Mouse (Mus musculus) liver, embryonic 14.5 days (tissue): ENCODE results near the gene Nfatc2. TPM values are rescaled to one million over a fixed set of nuclear protein-coding genes. Genes with fewer than 3 reads are reported as not detected.

Experiments used
- ATAC-seq: fragments of 200-750 bp; cut with Nextera tagmentation; 2 replicates; pipeline ENCODE4 v1.8.0; 2017; ENCODE audit warnings: moderate number of reproducible peaks, mild to moderate bottlenecking, moderate library complexity; ENCODE audit not compliant: insufficient read depth
- DNase-seq, 3 experiments: peaks; one replicate each; pipeline ENCODE4 v3.0.0-alpha.2; 2012 to 2013; ENCODE audit warnings: low read depth in 3 of 3, low spot score in 3 of 3
- H3K27ac ChIP-seq: fragments of 300-500 bp; sonication (generic); 2 replicates; pipeline ENCODE4 v1.5.1; 2014; ENCODE audit warnings: moderate library complexity, mild to moderate bottlenecking, control low read depth, inconsistent platforms
- H3K27me3 ChIP-seq: fragments of 300-500 bp; sonication (generic); 2 replicates; pipeline ENCODE4 v1.6.1; 2014; ENCODE audit warnings: mild to moderate bottlenecking, low read length, moderate library complexity; ENCODE audit not compliant: control insufficient read depth, insufficient read depth
- H3K36me3 ChIP-seq: fragments of 300-500 bp; sonication (generic); replicated peaks from 2 replicates; pipeline ENCODE4 v1.6.1; 2014; ENCODE audit warnings: low read depth; ENCODE audit not compliant: control insufficient read depth, insufficient read depth
- H3K4me1 ChIP-seq, 2 experiments: fragments of 200-500 bp in 1 of 2; fragments of 300-500 bp in 1 of 2; sonication (generic) in 1 of 2; replicated peaks; 2 replicates each; pipeline ENCODE4 v1.6.1; 2012 to 2014; ENCODE audit warnings: antibody characterized with exemption in 1 of 2, inconsistent platforms in 1 of 2, low read length in 1 of 2; ENCODE audit not compliant: control insufficient read depth in 2 of 2, insufficient read depth in 2 of 2
- H3K4me2 ChIP-seq: fragments of 300-500 bp; sonication (generic); 2 replicates; pipeline ENCODE4 v1.6.1; 2014; ENCODE audit warnings: low read depth, mild to moderate bottlenecking, control low read depth, moderate library complexity
- H3K4me3 ChIP-seq, 2 experiments: fragments of 200-500 bp in 1 of 2; fragments of 300-500 bp in 1 of 2; sonication (generic) in 1 of 2; 2 replicates each; pipeline ENCODE4 v1.5.1; 2012 to 2014; ENCODE audit warnings: low read depth in 2 of 2, low read length in 2 of 2, mild to moderate bottlenecking in 2 of 2, control low read depth in 1 of 2, inconsistent platforms in 1 of 2, moderate library complexity in 1 of 2; ENCODE audit not compliant: insufficient read depth in 1 of 2
- H3K9ac ChIP-seq: fragments of 300-500 bp; sonication (generic); replicated peaks from 2 replicates; pipeline ENCODE4 v1.6.1; 2014; ENCODE audit warnings: mild to moderate bottlenecking, control low read depth, moderate library complexity
- H3K9me3 ChIP-seq: fragments of 300-500 bp; sonication (generic); 2 replicates; pipeline ENCODE4 v1.6.1; 2016; ENCODE audit warnings: low read length, mixed read lengths; ENCODE audit not compliant: control insufficient read depth
- CTCF ChIP-seq: IDR thresholded peaks from 2 replicates; pipeline ENCODE4 v1.5.1; 2016; ENCODE audit warnings: antibody characterized with exemption, low read depth, control low read depth
- EP300 ChIP-seq: IDR thresholded peaks from 2 replicates; pipeline ENCODE4 v1.6.1; 2016; ENCODE audit warnings: antibody characterized with exemption, low read depth
- WGBS: fragments of 180-500 bp; shearing (Covaris S2); extraction: QIAGEN DNeasy Blood & Tissue Kit; methylation state at CpG from one replicate; pipeline ENCODE4 v1.1.7; 2014; ENCODE audit not compliant: insufficient replicate concordance; 5-methylcytosine and 5-hydroxymethylcytosine counted together
- polyA plus RNA-seq, 2 experiments: library from polyadenylated mRNA; depleted of rRNA in 1 of 2; stranded (reverse) in 1 of 2; unstranded in 1 of 2; fragments of >200 nt; fragmentation: Nextera tagmentation in 1 of 2; extraction: Ambion mirVana in 1 of 2; gene quantifications; 2 replicates each; pipeline versions ENCODE4 v1.2.1 to v1.2.3; 2012 to 2014

Nfatc2 gene
- polyA plus RNA-seq, 2 experiments, result 0.08 to 0.19 TPM

DNA sequence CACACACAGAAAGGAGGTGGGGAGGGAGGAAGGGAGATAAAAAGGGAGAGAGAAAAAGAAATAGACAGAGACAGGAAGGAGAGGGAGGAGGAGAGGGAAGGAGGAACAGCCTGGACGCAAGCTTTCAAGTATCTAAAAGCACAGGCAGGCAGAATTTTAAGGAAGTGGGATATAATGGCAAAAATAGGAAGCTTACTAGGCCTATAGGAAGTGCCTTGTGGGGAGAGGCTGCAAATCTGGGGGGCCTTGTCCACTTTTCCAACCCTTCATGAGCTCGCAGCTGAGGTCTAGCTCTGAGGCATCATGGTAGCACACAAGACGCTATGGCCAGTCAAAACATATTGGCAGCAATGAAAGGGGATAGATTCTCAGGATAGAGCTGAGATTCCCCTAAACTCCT, 22.3 kb downstream of the Nfatc2 start:
- Histone ChIP-seq H3K27ac (no peak overlapping the region), H3K36me3 (no peaks in the 10 kb centered on the region), H3K9me3 (no peaks in the 10 kb centered on the region), H3K4me2 (no peak overlapping the region), H3K9ac (no peak overlapping the region), H3K4me3 (no peak overlapping the region), H3K27me3 (no peaks in the 10 kb centered on the region), H3K4me1 (peaks cover 0 to 14% of the 10 kb centered on the region in 2 experiments; a peak in 2 of 4 replicates)
- TF ChIP-seq CTCF (no peak), EP300 (no peak)
- ATAC-seq, result no peak
- no peak for DNase-seq
- WGBS, result 26% methylated on average over 3 of the region's 3 CpGs

DNA sequence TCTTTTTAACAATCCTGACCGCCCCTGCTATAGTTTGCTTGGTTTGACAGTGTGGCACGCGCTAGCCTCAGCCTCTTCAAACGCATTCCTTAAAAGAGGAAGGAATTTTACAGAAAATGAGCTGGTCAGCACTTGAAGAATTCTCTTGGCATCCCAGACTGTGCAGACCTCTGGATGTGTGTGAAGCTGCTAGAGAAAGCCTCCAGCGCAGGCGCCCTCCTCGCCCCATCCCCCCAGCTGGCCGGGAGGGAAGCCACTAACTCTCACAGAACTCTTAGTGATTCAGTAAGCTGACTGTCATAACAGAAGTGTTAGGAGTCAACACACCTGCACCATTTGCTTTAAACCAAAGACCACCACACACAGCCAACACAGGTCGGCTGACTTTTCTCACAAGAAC, 23.3 kb downstream of the Nfatc2 start:
- no peak for ATAC-seq
- WGBS, result 51% methylated on average over 9 of the region's 9 CpGs

DNA sequence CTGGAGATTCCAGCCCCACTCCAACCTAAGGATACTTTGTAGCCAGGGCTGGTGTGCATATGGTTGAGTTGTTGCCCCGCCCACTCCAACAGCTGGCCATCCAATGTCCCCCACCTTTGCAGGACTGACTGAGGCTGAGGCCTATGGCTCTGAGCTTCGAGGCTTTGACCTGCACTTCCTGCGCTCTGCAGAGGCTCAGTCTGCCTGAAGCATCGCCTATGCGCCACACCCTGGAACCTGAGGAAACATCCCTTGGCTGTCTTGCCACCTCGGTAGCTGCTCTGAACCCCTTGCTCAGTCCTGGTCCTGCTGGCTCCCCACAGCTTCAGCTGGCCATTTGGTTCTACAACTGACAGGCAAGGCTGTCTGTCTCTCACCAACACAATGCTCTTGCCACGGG, 24.1 kb downstream of the Nfatc2 start:
- H3K36me3 ChIP-seq, result no peaks in the 10 kb centered on the region
- 55% methylated on average over 7 of the region's 7 CpGs for WGBS
- H3K4me3 ChIP-seq, result no peak overlapping the region
- TF ChIP-seq CTCF (no peak), EP300 (no peak)
- no peaks in the 10 kb centered on the region for H3K27me3 ChIP-seq
- peaks cover 0 to 14% of the 10 kb centered on the region in 2 experiments; a peak in 2 of 4 replicates for H3K4me1 ChIP-seq
- DNase-seq (no peak), ATAC-seq (no peak)
- no peak overlapping the region for H3K4me2 ChIP-seq
- H3K27ac ChIP-seq, result no peak overlapping the region
- no peak overlapping the region for H3K9ac ChIP-seq
- H3K9me3 ChIP-seq, result no peaks in the 10 kb centered on the region

More for the DNA sequence above, 23.3 kb downstream of the Nfatc2 start:
- Histone ChIP-seq H3K4me3 (no peak overlapping the region), H3K4me1 (peaks cover 0 to 14% of the 10 kb centered on the region in 2 experiments; a peak in 2 of 4 replicates), H3K4me2 (no peak overlapping the region), H3K36me3 (no peaks in the 10 kb centered on the region), H3K9me3 (no peaks in the 10 kb centered on the region), H3K27me3 (no peaks in the 10 kb centered on the region), H3K9ac (no peak overlapping the region), H3K27ac (no peak overlapping the region)
- no peak for DNase-seq
- TF ChIP-seq CTCF, result no peak
- TF ChIP-seq EP300, result no peak

DNA sequence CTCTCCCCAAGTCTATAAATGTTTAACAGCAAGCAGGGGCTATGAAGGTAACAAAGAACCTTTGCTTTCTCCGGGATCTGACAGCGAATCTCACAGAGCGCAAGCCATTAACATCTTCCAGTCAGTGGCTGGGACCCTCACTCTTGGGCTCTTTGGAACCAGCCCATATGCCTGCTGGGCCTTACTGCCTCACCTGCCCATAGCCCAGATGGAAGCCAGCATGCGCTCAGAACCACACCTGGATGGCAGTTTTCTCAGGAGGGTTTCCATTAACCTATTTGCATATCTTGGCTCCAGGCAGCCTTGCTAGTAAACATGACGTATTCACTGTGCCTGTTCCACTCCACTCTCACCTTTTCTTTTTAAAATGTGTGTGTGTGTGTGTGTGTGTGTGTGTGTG, 25.6 kb downstream of the Nfatc2 start:
- H3K36me3 ChIP-seq, result no peaks in the 10 kb centered on the region
- H3K4me2 ChIP-seq, result no peak overlapping the region
- no peak overlapping the region for H3K9ac ChIP-seq
- no peaks in the 10 kb centered on the region for H3K27me3 ChIP-seq
- ATAC-seq (no peak), DNase-seq (no peak)
- H3K27ac ChIP-seq, result no peak overlapping the region
- H3K9me3 ChIP-seq, result no peaks in the 10 kb centered on the region
- no peak overlapping the region for H3K4me3 ChIP-seq
- H3K4me1 ChIP-seq, result peaks cover 0 to 9% of the 10 kb centered on the region in 2 experiments; a peak in 2 of 4 replicates
- no peak for TF ChIP-seq EP300
- no peak for TF ChIP-seq CTCF
- 65% methylated on average over 5 of the region's 5 CpGs for WGBS

DNA sequence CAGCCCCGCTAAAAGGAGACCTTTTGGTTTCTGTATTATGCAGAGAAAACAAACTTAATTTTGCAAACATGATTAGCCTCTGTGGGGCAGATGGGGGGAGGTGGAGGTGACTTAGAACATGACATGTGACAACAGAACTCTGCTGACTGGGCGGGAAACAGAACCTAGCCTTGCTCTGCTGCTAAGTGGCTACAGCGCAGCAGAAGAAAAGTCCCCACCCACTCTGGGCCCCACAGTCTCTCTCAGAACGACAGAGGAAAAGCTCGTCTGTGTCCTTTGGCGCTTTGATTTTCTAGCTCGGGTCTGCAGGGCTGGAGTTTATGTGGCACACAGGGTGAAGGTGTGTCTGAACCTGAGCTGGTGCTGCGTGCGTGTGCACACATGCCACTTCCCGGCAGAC, 26.5 kb downstream of the Nfatc2 start:
- Histone ChIP-seq H3K9me3 (no peaks in the 10 kb centered on the region), H3K27me3 (no peaks in the 10 kb centered on the region), H3K4me3 (no peak overlapping the region), H3K9ac (no peak overlapping the region), H3K27ac (no peak overlapping the region), H3K36me3 (no peaks in the 10 kb centered on the region), H3K4me2 (no peak overlapping the region), H3K4me1 (0 out of 4 replicates have a peak, but pooled peaks cover 0 to 2% of the 10 kb centered on the region in 2 experiments)
- DNase-seq (no peak), ATAC-seq (no peak)
- WGBS, result 46% methylated on average over 10 of the region's 10 CpGs
- TF ChIP-seq EP300 (no peak), CTCF (no peak)
